Mouse (Mus musculus) olfactory bulb, adult 2 months (tissue): ENCODE results near the gene Ifitm1. TPM values are rescaled to one million over a fixed set of nuclear protein-coding genes. Genes with fewer than 3 reads are reported as not detected.

Experiments used
- H3K27ac ChIP-seq: fragments of 200-500 bp; 2 replicates; pipeline ENCODE4 v1.5.1; 2012; ENCODE audit warnings: low read depth, low read length; ENCODE audit not compliant: insufficient read depth
- H3K4me1 ChIP-seq: fragments of 200-500 bp; 2 replicates; pipeline ENCODE4 v1.6.1; 2012; ENCODE audit warnings: low read length; ENCODE audit not compliant: control insufficient read depth, insufficient read depth
- H3K4me3 ChIP-seq: fragments of 200-500 bp; 2 replicates; pipeline ENCODE4 v1.5.1; 2012; ENCODE audit warnings: mild to moderate bottlenecking, low read depth, low read length, moderate library complexity; ENCODE audit not compliant: insufficient read depth
- CTCF ChIP-seq: fragments of 200-500 bp; IDR thresholded peaks from 2 replicates; pipeline ENCODE4 v1.5.1; 2012; ENCODE audit warnings: low read depth, mild to moderate bottlenecking, low read length, moderate library complexity; ENCODE audit not compliant: insufficient read depth
- POLR2A ChIP-seq: fragments of 200-500 bp; IDR thresholded peaks from 2 replicates; pipeline ENCODE4 v1.6.1; 2012; ENCODE audit warnings: mild to moderate bottlenecking, low read depth, low read length, moderate library complexity; ENCODE audit not compliant: insufficient read depth
- WGBS: fragments of 180-500 bp; shearing (Covaris S2); methylation state at CpG from one replicate; pipeline ENCODE4 v1.1.7; 2018; 5-methylcytosine and 5-hydroxymethylcytosine counted together
- polyA plus RNA-seq: library from polyadenylated mRNA; stranded (reverse); fragments of >200 nt; gene quantifications from 2 replicates; pipeline ENCODE4 v1.2.4, GENCODE M21; 2012; ENCODE audit warnings: low replicate concordance; ENCODE audit not compliant: missing spikeins, insufficient read depth, insufficient read length

Gene Ifitm1
- polyA plus RNA-seq, 1 experiment, result not detected

GRCm38 (mm10) chr7:140949255-140949654 is 17.8 kb upstream of the Ifitm1 start:
- TF ChIP-seq POLR2A, result no peak
- no peak for TF ChIP-seq CTCF
- Histone ChIP-seq H3K4me3 (no peak overlapping the region), H3K27ac (no peak overlapping the region), H3K4me1 (no peaks in the 10 kb centered on the region)
- WGBS, result 93% methylated on average over 6 of the region's 6 CpGs

GRCm38 (mm10) chr7:140949824-140950530 is 17.0 kb upstream of the Ifitm1 start, which contains the start of gene Ifitm5:
Ifitm5 (minus strand) TSS chr7:140950291.
- 68% methylated on average over 16 of the region's 16 CpGs for WGBS
- no peak for TF ChIP-seq CTCF
- no peak for TF ChIP-seq POLR2A
- H3K27ac ChIP-seq, result no peak within 1 kb of the TSS
- H3K4me1 ChIP-seq, result no peaks in the 10 kb centered on the region
- no peak within 1 kb of the TSS for H3K4me3 ChIP-seq

- H3K4me3 ChIP-seq, result no peak overlapping the region
Observed at GRCm38 (mm10) chr7:140951051-140951450, 16.0 kb upstream of the Ifitm1 start.

GRCm38 (mm10) chr7:140951765-140952164 is 15.3 kb upstream of the Ifitm1 start:
- Histone ChIP-seq H3K27ac (no peak overlapping the region), H3K4me1 (peaks cover 4% of the 10 kb centered on the region; the same call in 1 of the 2 replicates), H3K4me3 (no peak overlapping the region)
- TF ChIP-seq CTCF, result no peak
- TF ChIP-seq POLR2A, result no peak
- 87% methylated on average over 6 of the region's 6 CpGs for WGBS

More at GRCm38 (mm10) chr7:140951051-140951450, 16.0 kb upstream of the Ifitm1 start:
- Histone ChIP-seq H3K27ac (no peak overlapping the region), H3K4me1 (no peaks in the 10 kb centered on the region)
- no peak for TF ChIP-seq POLR2A
- TF ChIP-seq CTCF, result no peak
- 80% methylated on average over 8 of the region's 8 CpGs for WGBS

- TF ChIP-seq CTCF (no peak), POLR2A (no peak)
- Histone ChIP-seq H3K27ac (no peak overlapping the region), H3K4me3 (no peak overlapping the region), H3K4me1 (peaks cover 4% of the 10 kb centered on the region; the same call in 1 of the 2 replicates)
- 91% methylated on average over 7 of the region's 7 CpGs for WGBS
Observed at GRCm38 (mm10) chr7:140952441-140952840, 14.6 kb upstream of the Ifitm1 start.

DNA sequence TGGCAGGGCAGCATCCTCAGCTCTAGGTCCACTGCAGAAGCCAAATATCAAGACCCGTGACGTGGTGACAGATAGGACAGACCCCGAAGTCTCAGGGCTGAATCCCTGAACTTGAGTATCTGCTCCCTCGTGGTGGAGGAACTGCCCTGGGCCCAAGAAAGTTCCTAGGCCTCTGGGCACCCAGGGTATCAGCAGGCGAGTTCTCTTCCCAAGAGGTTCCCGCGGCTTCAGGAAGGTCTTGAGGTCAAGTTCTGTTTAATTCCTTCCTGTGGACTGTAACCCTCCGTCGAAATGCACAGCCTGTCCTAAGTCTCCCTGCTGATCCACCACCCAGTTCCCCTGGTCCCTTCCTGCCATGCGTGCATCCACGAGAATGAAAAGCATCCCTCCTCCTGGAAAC is 13.9 kb upstream of the Ifitm1 start:
- WGBS, result 91% methylated on average over 11 of the region's 11 CpGs
- H3K27ac ChIP-seq, result no peak overlapping the region
- TF ChIP-seq CTCF (no peak), POLR2A (no peak)

GRCm38 (mm10) chr7:140953800-140954732 is 13.0 kb upstream of the Ifitm1 start:
- TF ChIP-seq CTCF (no peak), POLR2A (no peak)
- H3K4me3 ChIP-seq, result no peak overlapping the region
- no peak overlapping the region for H3K27ac ChIP-seq
- H3K4me1 ChIP-seq, result peaks cover 4% of the 10 kb centered on the region; the same call in 1 of the 2 replicates
- WGBS, result 77% methylated on average over 15 of the region's 15 CpGs

More for the DNA sequence above, 13.9 kb upstream of the Ifitm1 start:
- Histone ChIP-seq H3K4me3 (no peak overlapping the region), H3K4me1 (peaks cover 4% of the 10 kb centered on the region; the same call in 1 of the 2 replicates)

DNA sequence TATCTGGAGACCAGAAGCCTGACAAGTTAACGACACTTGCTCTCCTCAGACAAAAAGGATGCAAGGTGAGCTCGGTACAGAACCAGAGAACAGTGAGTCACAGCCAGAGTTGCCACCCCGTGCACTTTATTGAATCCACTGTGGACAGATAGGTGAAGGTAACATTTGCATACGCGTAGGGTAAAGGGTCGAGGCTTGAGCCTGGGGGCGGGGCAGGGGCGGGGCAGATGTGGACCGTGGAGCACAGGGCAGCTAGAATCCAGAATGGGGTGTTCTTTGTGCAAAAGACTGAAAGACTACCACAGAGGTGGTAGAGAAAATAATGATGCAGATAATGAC is 12.3 kb upstream of the Ifitm1 start:
- 32% methylated on average over 9 of the region's 9 CpGs for WGBS
- no peak overlapping the region for H3K4me3 ChIP-seq
- H3K27ac ChIP-seq, result no peak overlapping the region
- peaks cover 4% of the 10 kb centered on the region; the same call in 1 of the 2 replicates for H3K4me1 ChIP-seq
- TF ChIP-seq CTCF, result no peak
- no peak for TF ChIP-seq POLR2A

GRCm38 (mm10) chr7:140955342-140955741 is 11.7 kb upstream of the Ifitm1 start:
- Histone ChIP-seq H3K4me1 (peaks cover 4% of the 10 kb centered on the region; the same call in 1 of the 2 replicates), H3K27ac (no peak overlapping the region), H3K4me3 (peak overlapping the region; percentile 30)
- 27% methylated on average over 17 of the region's 17 CpGs for WGBS
- TF ChIP-seq POLR2A (no peak), CTCF (no peak)
